Mouse (Mus musculus): ENCODE data around the gene Angptl6.

Angptl6 gene

GRCm38 (mm10) chr9:20886563-20886962 lies 7.0 kb upstream of the Angptl6 start:
- DNase-seq (ENCODE audit: low spot score in 2 of 2), result no peak

GRCm38 (mm10) chr9:20878710-20879065 lies 839 bp downstream of the Angptl6 start:
- DNase-seq (ENCODE audit: low spot score in 2 of 2), result peak in 1 of 2 experiments; percentile 47

GRCm38 (mm10) chr9:20878041-20878709 lies 1.4 kb downstream of the Angptl6 start:
- DNase-seq (ENCODE audit: low spot score in 2 of 2), result peak; percentile 97 to 100

- DNase-seq (ENCODE audit: low spot score in 2 of 2), result no peak
Measured at GRCm38 (mm10) chr9:20877118-20878040, 2.1 kb downstream of the Angptl6 start.

GRCm38 (mm10) chr9:20876318-20877117 lies 3.0 kb downstream of the Angptl6 start:
- no peak for DNase-seq (ENCODE audit: low spot score in 2 of 2)

- no peak for DNase-seq (ENCODE audit: low spot score in 2 of 2)
Measured at GRCm38 (mm10) chr9:20875021-20875790, 4.3 kb downstream of the Angptl6 start.

GRCm38 (mm10) chr9:20873521-20873920 lies 6.0 kb downstream of the Angptl6 start:
- DNase-seq (ENCODE audit: low spot score in 2 of 2), result no peak

GRCm38 (mm10) chr9:20872991-20873390 lies 6.5 kb downstream of the Angptl6 start:
- no peak for DNase-seq (ENCODE audit: low spot score in 2 of 2)

- no peak for DNase-seq (ENCODE audit: low spot score in 2 of 2)
Measured at GRCm38 (mm10) chr9:20870211-20871173, 9.0 kb downstream of the Angptl6 start.

GRCm38 (mm10) chr9:20869246-20869645 lies 10.3 kb downstream of the Angptl6 start:
- DNase-seq (ENCODE audit: low spot score in 2 of 2), result no peak

GRCm38 (mm10) chr9:20868448-20869001 lies 11.0 kb downstream of the Angptl6 start, which contains the start of gene A230050P20Rik:
Gene A230050P20Rik, plus strand, starts transcription at chr9:20868642.
- DNase-seq (ENCODE audit: low spot score in 2 of 2), result peak in 1 of 2 experiments; percentile 40

- DNase-seq (ENCODE audit: low spot score in 2 of 2), result no peak
Measured at GRCm38 (mm10) chr9:20866879-20867278, 12.6 kb downstream of the Angptl6 start.

- no peak for DNase-seq (ENCODE audit: low spot score in 2 of 2)
Measured at GRCm38 (mm10) chr9:20862225-20862624, 17.3 kb downstream of the Angptl6 start.

- DNase-seq (ENCODE audit: low spot score in 2 of 2), result peak in 1 of 2 experiments; percentile 43
Measured at GRCm38 (mm10) chr9:20861821-20862220, 17.7 kb downstream of the Angptl6 start.

- DNase-seq (ENCODE audit: low spot score in 2 of 2), result no peak
Measured at GRCm38 (mm10) chr9:20859926-20860325, 19.6 kb downstream of the Angptl6 start.

GRCm38 (mm10) chr9:20857131-20857530 lies 22.4 kb downstream of the Angptl6 start:
- no peak for DNase-seq (ENCODE audit: low spot score in 2 of 2)

- DNase-seq (ENCODE audit: low spot score in 2 of 2), result no peak
Measured at GRCm38 (mm10) chr9:20850179-20850578, 29.3 kb downstream of the Angptl6 start.

GRCm38 (mm10) chr9:20842670-20843069 lies 36.9 kb downstream of the Angptl6 start:
- peak in 1 of 2 experiments; percentile 21 for DNase-seq (ENCODE audit: low spot score in 2 of 2)

GRCm38 (mm10) chr9:20842211-20842610 lies 37.3 kb downstream of the Angptl6 start:
- DNase-seq (ENCODE audit: low spot score in 2 of 2), result no peak

- DNase-seq (ENCODE audit: low spot score in 2 of 2), result no peak
Measured at GRCm38 (mm10) chr9:20838931-20839330, 40.6 kb downstream of the Angptl6 start.
